Mouse (Mus musculus): ENCODE measurements around the gene Stk25. TPM values are rescaled to one million over a fixed set of nuclear protein-coding genes. Genes with fewer than 3 reads are reported as not detected.
A peak's percentile ranks its signal among the peaks of the same experiment; 100 is the strongest.
"Not testable (repeated sequence)": the region's sequence is repeated elsewhere in the genome, so short reads cannot be mapped to it uniquely, and the experiment has no call there.

Stk25 gene
- 100 to 1,000 TPM; 397 to 399 TPM for total RNA-seq (2021)

- DNase-seq = not testable (repeated sequence)
These were observed at the start of gene Stk25 for GRCm38 (mm10) chr1:93658559-93658958. Stk25 (minus strand) TSS chr1:93658659.

GRCm38 (mm10) chr1:93705389-93705788 is 46.9 kb upstream of the Stk25 start:
- DNase-seq = no peak

GRCm38 (mm10) chr1:93704341-93704740 is 45.9 kb upstream of the Stk25 start:
- DNase-seq = no peak

GRCm38 (mm10) chr1:93703472-93704048 is 45.1 kb upstream of the Stk25 start:
- DNase-seq = no peak

- DNase-seq = no peak
These were observed 43.6 kb upstream of the Stk25 start for GRCm38 (mm10) chr1:93702106-93702505.

- DNase-seq = no peak
These were observed 40.7 kb upstream of the Stk25 start for GRCm38 (mm10) chr1:93699159-93699558.

- DNase-seq = no peak
These were observed 38.9 kb upstream of the Stk25 start for GRCm38 (mm10) chr1:93697317-93697716.

- DNase-seq = no peak
These were observed 36.5 kb upstream of the Stk25 start for GRCm38 (mm10) chr1:93694966-93695365.

GRCm38 (mm10) chr1:93693943-93694342 is 35.5 kb upstream of the Stk25 start:
- DNase-seq = no peak

- no peak for DNase-seq
These were observed 35.0 kb upstream of the Stk25 start for GRCm38 (mm10) chr1:93693502-93693901.

GRCm38 (mm10) chr1:93692773-93693172 is 34.3 kb upstream of the Stk25 start:
- no peak for DNase-seq

GRCm38 (mm10) chr1:93691786-93692357 is 33.4 kb upstream of the Stk25 start:
- peak; percentile 39 for DNase-seq

GRCm38 (mm10) chr1:93691106-93691505 is 32.6 kb upstream of the Stk25 start:
- no peak for DNase-seq

GRCm38 (mm10) chr1:93689901-93690496 is 31.5 kb upstream of the Stk25 start:
- DNase-seq = no peak

- DNase-seq = no peak
These were observed 29.7 kb upstream of the Stk25 start for GRCm38 (mm10) chr1:93688154-93688553.

GRCm38 (mm10) chr1:93686961-93687320 is 28.5 kb upstream of the Stk25 start:
- DNase-seq = no peak

- DNase-seq = peak; percentile 37 to 47
These were observed 27.9 kb upstream of the Stk25 start for GRCm38 (mm10) chr1:93686245-93686960.

- peak; percentile 33 to 46 for DNase-seq
These were observed 27.2 kb upstream of the Stk25 start, which contains the start of gene Bok for GRCm38 (mm10) chr1:93685401-93686244. Bok (plus strand) TSS chr1:93685660.

- no peak for DNase-seq
These were observed 21.6 kb upstream of the Stk25 start for GRCm38 (mm10) chr1:93679889-93680568.

GRCm38 (mm10) chr1:93678386-93678785 is 19.9 kb upstream of the Stk25 start:
- DNase-seq = no peak

- no peak for DNase-seq
These were observed 14.2 kb upstream of the Stk25 start for GRCm38 (mm10) chr1:93672682-93673081.

- DNase-seq = no peak
These were observed 11.5 kb upstream of the Stk25 start for GRCm38 (mm10) chr1:93669941-93670340.

All from layer of hippocampus, postnatal 36 days (tissue).